Mouse (Mus musculus): ENCODE measurements around the gene Kdm5a. TPM values are rescaled to one million over a fixed set of nuclear protein-coding genes. Genes with fewer than 3 reads are reported as not detected.

Gene Kdm5a
- polyA plus RNA-seq, 2 experiments = 13.5 to 45.4 TPM

DNA sequence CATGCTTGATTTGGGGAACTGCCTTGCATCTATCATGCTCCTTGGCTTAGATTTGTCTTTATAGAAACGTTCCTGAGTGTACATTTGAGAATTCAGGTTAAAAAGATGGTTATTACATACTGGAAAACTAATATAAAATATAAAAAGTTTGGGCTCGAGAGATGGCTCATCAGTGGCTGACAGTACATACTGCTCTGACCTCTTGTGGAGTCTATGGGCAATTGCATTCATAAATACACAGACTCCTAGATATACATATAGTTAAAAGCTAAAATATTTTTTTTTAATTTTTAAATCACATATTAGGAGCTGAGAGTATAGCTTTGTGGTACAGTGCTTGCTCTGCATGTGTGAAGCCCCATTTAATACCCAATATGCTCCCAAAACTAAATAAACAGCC lies 31.6 kb upstream of the Kdm5a start:
- Histone ChIP-seq H3K4me2 (replicated peaks; ENCODE audit: low read depth, low read length, severe bottlenecking) (no peak overlapping the region), H3K4me3 (replicated peaks; ENCODE audit: low read length) (no peak overlapping the region), H3K9ac (ENCODE audit: low read depth, low read length, severe bottlenecking) (no peak overlapping the region), H3K9me3 (ENCODE audit: control insufficient read depth, low read length) (no peaks in the 10 kb centered on the region), H3K27me3 (ENCODE audit: control insufficient read depth, insufficient read depth, low read length) (no peaks in the 10 kb centered on the region), H3K4me1 (ENCODE audit: control insufficient read depth, insufficient read depth, low read length) (no peaks in the 10 kb centered on the region), H3K27ac (replicated peaks; ENCODE audit: low read depth, low read length) (no peak overlapping the region), H3K36me3 (ENCODE audit: control insufficient read depth, insufficient read depth, low read length) (peaks cover 81% of the 10 kb centered on the region)
- WGBS = 77% methylated on average over 2 of the region's 2 CpGs
- TF ChIP-seq POLR2A (IDR thresholded peaks at IDR 0.05; ENCODE audit: borderline replicate concordance, extremely low read depth, insufficient read depth, insufficient read length) = no peak
- ATAC-seq (ENCODE audit: low FRiP score, low read depth) (no peak), DNase-seq (ENCODE audit: low spot score) (no peak)

DNA sequence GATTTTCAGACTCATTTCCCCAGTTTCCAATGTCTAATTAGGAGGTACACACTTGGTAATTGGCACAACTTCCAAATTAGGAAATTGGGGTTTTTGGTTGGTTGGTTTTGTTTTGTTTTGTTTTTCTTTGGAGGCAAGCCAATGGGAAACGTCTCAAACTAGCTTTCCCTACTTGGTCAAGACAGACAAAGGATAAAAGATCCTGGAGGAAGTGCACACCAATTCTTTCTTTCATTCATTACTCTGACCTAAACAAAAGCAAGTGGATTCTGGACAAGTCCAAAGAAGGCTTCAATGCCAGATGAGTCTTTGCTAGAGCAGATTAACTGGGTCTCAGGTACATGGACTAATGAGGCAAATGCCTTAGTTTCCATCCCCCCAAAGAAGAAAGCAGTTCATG lies 19.9 kb upstream of the Kdm5a start:
- WGBS = 80% methylated on average over 1 of the region's 1 CpGs
- Histone ChIP-seq H3K9ac (ENCODE audit: low read depth, low read length, severe bottlenecking) (no peak overlapping the region), H3K4me1 (ENCODE audit: control insufficient read depth, insufficient read depth, low read length) (no peaks in the 10 kb centered on the region), H3K27ac (replicated peaks; ENCODE audit: low read depth, low read length) (no peak overlapping the region), H3K36me3 (ENCODE audit: control insufficient read depth, insufficient read depth, low read length) (peaks cover 45% of the 10 kb centered on the region), H3K9me3 (ENCODE audit: control insufficient read depth, low read length) (no peaks in the 10 kb centered on the region), H3K4me3 (replicated peaks; ENCODE audit: low read length) (no peak overlapping the region), H3K4me2 (replicated peaks; ENCODE audit: low read depth, low read length, severe bottlenecking) (no peak overlapping the region), H3K27me3 (ENCODE audit: control insufficient read depth, insufficient read depth, low read length) (no peaks in the 10 kb centered on the region)
- ATAC-seq (ENCODE audit: low FRiP score, low read depth) (no peak), DNase-seq (ENCODE audit: low spot score) (no peak)
- TF ChIP-seq POLR2A (IDR thresholded peaks at IDR 0.05; ENCODE audit: borderline replicate concordance, extremely low read depth, insufficient read depth, insufficient read length) = no peak

- no peaks in the 10 kb centered on the region for H3K9me3 ChIP-seq (ENCODE audit: control insufficient read depth, low read length)
- H3K4me3 ChIP-seq (replicated peaks; ENCODE audit: low read length) = no peak overlapping the region
- H3K27me3 ChIP-seq (ENCODE audit: control insufficient read depth, insufficient read depth, low read length) = no peaks in the 10 kb centered on the region
- H3K27ac ChIP-seq (replicated peaks; ENCODE audit: low read depth, low read length) = no peak overlapping the region
- no peak overlapping the region for H3K9ac ChIP-seq (ENCODE audit: low read depth, low read length, severe bottlenecking)
- H3K36me3 ChIP-seq (ENCODE audit: control insufficient read depth, insufficient read depth, low read length) = peaks cover 46% of the 10 kb centered on the region
- TF ChIP-seq POLR2A (IDR thresholded peaks at IDR 0.05; ENCODE audit: borderline replicate concordance, extremely low read depth, insufficient read depth, insufficient read length) = no peak
- 87% methylated on average over 3 of the region's 3 CpGs for WGBS
- H3K4me2 ChIP-seq (replicated peaks; ENCODE audit: low read depth, low read length, severe bottlenecking) = no peak overlapping the region
- no peak for ATAC-seq (ENCODE audit: low FRiP score, low read depth)
- no peak for DNase-seq (ENCODE audit: low spot score)
- H3K4me1 ChIP-seq (ENCODE audit: control insufficient read depth, insufficient read depth, low read length) = no peaks in the 10 kb centered on the region
Measured at GRCm38 (mm10) chr6:120349018-120349417, 14.9 kb upstream of the Kdm5a start.

GRCm38 (mm10) chr6:120356478-120356877 lies 7.4 kb upstream of the Kdm5a start:
- no peak for ATAC-seq (ENCODE audit: low FRiP score, low read depth)

GRCm38 (mm10) chr6:120356951-120357945 lies 6.7 kb upstream of the Kdm5a start:
- no peaks in the 10 kb centered on the region for H3K27me3 ChIP-seq (ENCODE audit: control insufficient read depth, insufficient read depth, low read length)
- ATAC-seq (ENCODE audit: low FRiP score, low read depth) (peak; percentile 98), DNase-seq (ENCODE audit: low spot score) (peak; percentile 95)
- peak overlapping the region; percentile 79 for H3K27ac ChIP-seq (replicated peaks; ENCODE audit: low read depth, low read length)
- no peaks in the 10 kb centered on the region for H3K9me3 ChIP-seq (ENCODE audit: control insufficient read depth, low read length)
- peak overlapping the region; percentile 78 for H3K4me2 ChIP-seq (replicated peaks; ENCODE audit: low read depth, low read length, severe bottlenecking)
- peak; percentile 78; the same call in 1 of the 2 replicates for TF ChIP-seq POLR2A (IDR thresholded peaks at IDR 0.05; ENCODE audit: borderline replicate concordance, extremely low read depth, insufficient read depth, insufficient read length)
- WGBS = 1% methylated on average over 31 of the region's 31 CpGs
- H3K9ac ChIP-seq (ENCODE audit: low read depth, low read length, severe bottlenecking) = peak overlapping the region; percentile 57
- peaks cover 3% of the 10 kb centered on the region; the same call in 1 of the 2 replicates for H3K36me3 ChIP-seq (ENCODE audit: control insufficient read depth, insufficient read depth, low read length)
- H3K4me1 ChIP-seq (ENCODE audit: control insufficient read depth, insufficient read depth, low read length) = 0 out of 2 replicates have a peak, but pooled peaks cover 5% of the 10 kb centered on the region
- H3K4me3 ChIP-seq (replicated peaks; ENCODE audit: low read length) = peak overlapping the region; percentile 60

More at GRCm38 (mm10) chr6:120356478-120356877, 7.4 kb upstream of the Kdm5a start:
- Histone ChIP-seq H3K27ac (replicated peaks; ENCODE audit: low read depth, low read length) (peak overlapping the region; percentile 79), H3K36me3 (ENCODE audit: control insufficient read depth, insufficient read depth, low read length) (peaks cover 3% of the 10 kb centered on the region; the same call in 1 of the 2 replicates), H3K4me2 (replicated peaks; ENCODE audit: low read depth, low read length, severe bottlenecking) (peak overlapping the region; percentile 78), H3K4me1 (ENCODE audit: control insufficient read depth, insufficient read depth, low read length) (0 out of 2 replicates have a peak, but pooled peaks cover 5% of the 10 kb centered on the region), H3K4me3 (replicated peaks; ENCODE audit: low read length) (peak overlapping the region; percentile 60), H3K27me3 (ENCODE audit: control insufficient read depth, insufficient read depth, low read length) (no peaks in the 10 kb centered on the region), H3K9ac (ENCODE audit: low read depth, low read length, severe bottlenecking) (peak overlapping the region; percentile 57), H3K9me3 (ENCODE audit: control insufficient read depth, low read length) (no peaks in the 10 kb centered on the region)
- no peak for TF ChIP-seq POLR2A (IDR thresholded peaks at IDR 0.05; ENCODE audit: borderline replicate concordance, extremely low read depth, insufficient read depth, insufficient read length)
- WGBS = 35% methylated on average over 5 of the region's 5 CpGs
- DNase-seq (ENCODE audit: low spot score) = no peak
